Mouse (Mus musculus) forebrain, embryonic 15.5 days (tissue): ENCODE results near the gene Dis3l. TPM values are rescaled to one million over a fixed set of nuclear protein-coding genes. Genes with fewer than 3 reads are reported as not detected.

Experiments
- ATAC-seq: fragments of 200-750 bp; cut with Nextera tagmentation; replicated peaks from 2 replicates; pipeline ENCODE4 v1.8.0; 2017; ENCODE audit warnings: mild to moderate bottlenecking, moderate TSS enrichment, moderate library complexity
- H3K27ac ChIP-seq: fragments of 300-500 bp; sonication (generic); replicated peaks from 2 replicates; pipeline ENCODE4 v1.5.1; 2015; ENCODE audit warnings: mild to moderate bottlenecking, inconsistent platforms
- H3K27me3 ChIP-seq: fragments of 300-500 bp; sonication (generic); 2 replicates; pipeline ENCODE4 v1.6.1; 2015; ENCODE audit warnings: inconsistent platforms
- H3K36me3 ChIP-seq: fragments of 300-500 bp; sonication (generic); 2 replicates; pipeline ENCODE4 v1.6.1; 2015; ENCODE audit warnings: mild to moderate bottlenecking, inconsistent platforms
- H3K4me1 ChIP-seq: fragments of 300-500 bp; sonication (generic); 2 replicates; pipeline ENCODE4 v1.6.1; 2015; ENCODE audit warnings: inconsistent platforms
- H3K4me2 ChIP-seq: fragments of 300-500 bp; sonication (generic); replicated peaks from 2 replicates; pipeline ENCODE4 v1.6.1; 2015; ENCODE audit warnings: mild to moderate bottlenecking, inconsistent platforms
- H3K4me3 ChIP-seq: fragments of 300-500 bp; sonication (generic); 2 replicates; pipeline ENCODE4 v1.5.1; 2015; ENCODE audit warnings: mild to moderate bottlenecking, inconsistent platforms
- H3K9ac ChIP-seq: fragments of 300-500 bp; sonication (generic); replicated peaks from 2 replicates; pipeline ENCODE4 v1.6.1; 2015; ENCODE audit warnings: mild to moderate bottlenecking, inconsistent platforms
- H3K9me3 ChIP-seq: fragments of 300-500 bp; sonication (generic); 2 replicates; pipeline ENCODE4 v1.6.1; 2016; ENCODE audit warnings: inconsistent platforms
- WGBS: fragments of 180-500 bp; shearing (Covaris S2); methylation state at CpG from one replicate; pipeline ENCODE4 v1.1.7; 2015; ENCODE audit warnings: mixed read lengths; 5-methylcytosine and 5-hydroxymethylcytosine counted together
- polyA plus RNA-seq: library from polyadenylated mRNA; unstranded; fragments of >200 nt; fragmentation: Nextera tagmentation; extraction: Ambion mirVana; gene quantifications from 2 replicates; pipeline ENCODE4 v1.2.1, GENCODE M21; 2015

Gene Dis3l
- polyA plus RNA-seq: 23.4 and 23.7 TPM in 2 replicates

GRCm38 (mm10) chr9:64341254-64341566, at the start of gene Dis3l:
Dis3l (minus strand) TSS chr9:64341288.
- Histone ChIP-seq H3K36me3 (0 out of 2 replicates have a peak, but pooled peaks cover 6% of the 10 kb centered on the region), H3K9ac (peak within 1 kb of the TSS; percentile 98), H3K27ac (peak within 1 kb of the TSS; percentile 99), H3K4me2 (peak within 1 kb of the TSS; percentile 77), H3K4me3 (peak within 1 kb of the TSS; percentile 61), H3K4me1 (peaks cover 21% of the 10 kb centered on the region), H3K27me3 (no peaks in the 10 kb centered on the region), H3K9me3 (no peaks in the 10 kb centered on the region)
- 11% methylated on average over 16 of the region's 16 CpGs for WGBS
- ATAC-seq: no peak; the same call in 1 of the 2 replicates

GRCm38 (mm10) chr9:64389576-64390292, 48.6 kb upstream of the Dis3l start:
- WGBS: 65% methylated on average over 7 of the region's 7 CpGs
- no peak overlapping the region for H3K9ac ChIP-seq
- H3K36me3 ChIP-seq: no peaks in the 10 kb centered on the region

GRCm38 (mm10) chr9:64386466-64387211, 45.6 kb upstream of the Dis3l start:
- Histone ChIP-seq H3K27ac (no peak overlapping the region), H3K4me2 (peak overlapping the region; percentile 100), H3K4me3 (peak overlapping the region; percentile 59), H3K9me3 (no peaks in the 10 kb centered on the region), H3K36me3 (no peaks in the 10 kb centered on the region), H3K27me3 (peaks cover 31% of the 10 kb centered on the region; the same call in 1 of the 2 replicates), H3K9ac (peak overlapping the region; percentile 63), H3K4me1 (peaks cover 34% of the 10 kb centered on the region)
- no peak for ATAC-seq
- WGBS: under 1% methylated on average over 45 of the region's 45 CpGs

More at GRCm38 (mm10) chr9:64389576-64390292, 48.6 kb upstream of the Dis3l start:
- H3K27ac ChIP-seq: no peak overlapping the region
- H3K4me3 ChIP-seq: no peak overlapping the region
- no peak overlapping the region for H3K4me2 ChIP-seq
- H3K27me3 ChIP-seq: peaks cover 23% of the 10 kb centered on the region; the same call in 1 of the 2 replicates
- peaks cover 21% of the 10 kb centered on the region for H3K4me1 ChIP-seq
- no peak for ATAC-seq
- H3K9me3 ChIP-seq: no peaks in the 10 kb centered on the region

DNA sequence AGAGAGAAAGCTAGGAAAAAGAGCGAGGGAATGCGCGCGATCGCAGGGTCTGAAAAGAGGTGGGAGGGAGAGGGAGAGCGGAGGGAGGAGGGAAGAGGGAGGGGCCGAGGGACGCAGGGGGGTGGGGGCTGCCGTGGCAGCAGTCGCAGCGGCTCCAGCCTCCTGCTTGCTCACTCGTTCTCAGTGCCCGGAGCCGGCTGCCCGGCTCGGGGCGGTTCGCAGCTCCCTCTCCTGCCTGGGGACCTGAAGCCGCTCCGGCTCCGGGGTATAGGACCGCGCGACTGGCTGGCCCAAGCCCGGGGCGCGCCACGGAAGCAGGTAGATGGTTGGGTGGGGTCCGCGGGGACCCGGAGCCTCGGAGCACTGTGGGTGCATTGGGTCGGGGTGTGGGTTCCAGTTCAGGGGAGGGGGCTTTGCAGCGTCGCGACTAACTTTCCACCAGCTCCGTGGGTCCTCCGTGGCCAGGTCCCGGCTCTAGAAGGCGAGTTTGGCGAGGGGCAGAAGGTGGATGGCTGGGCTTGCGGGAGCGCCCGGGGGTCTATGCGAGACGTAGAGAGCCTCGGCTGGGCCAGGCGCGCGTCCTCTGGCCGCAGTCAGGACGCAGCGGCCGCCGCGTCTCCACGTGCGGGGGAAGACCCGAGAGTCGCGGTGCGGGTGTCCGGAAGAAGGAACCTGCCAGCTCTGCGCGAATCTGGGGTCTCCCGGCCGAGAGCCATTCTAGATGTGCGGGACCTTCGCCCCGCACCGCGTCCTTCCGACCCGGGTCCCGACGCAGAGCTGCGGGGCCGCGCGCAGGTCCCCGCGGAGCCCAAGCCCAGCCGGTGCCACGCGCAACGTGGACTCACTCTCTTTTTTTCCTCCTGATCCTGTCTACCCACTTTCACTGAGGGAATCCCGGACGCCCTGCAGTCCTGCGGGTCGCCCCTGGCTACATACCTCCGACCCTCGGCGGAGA, 44.7 kb upstream of the Dis3l start, which contains the start of gene Megf11:
Gene Megf11 (plus strand): TSS at position 116 of the 955 bp plus-strand sequence.
- Histone ChIP-seq H3K4me2 (peak within 1 kb of the TSS; percentile 100), H3K9ac (peak within 1 kb of the TSS; percentile 63), H3K4me1 (peaks cover 34% of the 10 kb centered on the region), H3K9me3 (no peaks in the 10 kb centered on the region), H3K36me3 (no peaks in the 10 kb centered on the region), H3K4me3 (peak within 1 kb of the TSS; percentile 59), H3K27me3 (peaks cover 31% of the 10 kb centered on the region; the same call in 1 of the 2 replicates), H3K27ac (no peak within 1 kb of the TSS)
- ATAC-seq: peak; percentile 83
- WGBS: under 1% methylated on average over 93 of the region's 93 CpGs

DNA sequence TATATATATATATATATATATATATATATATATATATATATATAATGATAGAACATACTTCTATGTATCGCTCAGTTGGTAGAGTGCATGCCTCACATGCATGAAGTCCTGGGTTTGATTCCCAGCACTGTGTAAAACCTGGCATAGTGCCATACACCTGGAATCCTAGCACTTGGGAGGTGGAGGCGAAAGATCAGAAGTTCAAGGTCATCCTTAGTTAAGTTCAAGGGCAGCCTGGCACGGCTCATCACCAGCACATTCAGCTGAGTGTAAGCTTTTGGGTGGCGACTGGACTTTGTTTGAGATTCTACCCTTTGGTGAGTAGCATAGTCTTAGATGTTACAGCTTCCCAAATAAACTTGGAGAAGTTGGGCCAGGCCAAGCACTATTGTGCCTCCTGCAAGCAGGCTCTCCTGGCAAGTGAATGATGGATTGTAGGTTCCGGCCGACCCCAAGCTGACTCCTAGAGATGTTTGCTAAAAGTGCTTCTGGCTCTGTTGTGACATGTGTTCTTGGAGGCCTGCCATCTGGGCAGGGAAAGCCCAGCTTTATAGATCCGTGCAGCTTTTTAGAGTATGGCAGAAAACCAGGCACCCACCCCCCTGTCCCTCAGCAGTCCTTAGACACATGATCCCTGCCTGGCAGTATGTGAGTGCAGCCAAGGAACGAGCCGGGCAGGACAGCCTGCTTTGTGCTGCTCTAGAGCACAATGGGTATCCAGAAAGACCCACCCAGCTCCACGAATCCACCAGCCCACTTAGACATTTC, 42.1 kb upstream of the Dis3l start:
- no peak overlapping the region for H3K9ac ChIP-seq
- no peak overlapping the region for H3K4me2 ChIP-seq
- no peaks in the 10 kb centered on the region for H3K36me3 ChIP-seq
- H3K27me3 ChIP-seq: peaks cover 31% of the 10 kb centered on the region; the same call in 1 of the 2 replicates
- peak; percentile 49 for ATAC-seq
- H3K27ac ChIP-seq: no peak overlapping the region
- no peaks in the 10 kb centered on the region for H3K9me3 ChIP-seq
- 45% methylated on average over 10 of the region's 10 CpGs for WGBS
- peaks cover 34% of the 10 kb centered on the region for H3K4me1 ChIP-seq
- no peak overlapping the region for H3K4me3 ChIP-seq

DNA sequence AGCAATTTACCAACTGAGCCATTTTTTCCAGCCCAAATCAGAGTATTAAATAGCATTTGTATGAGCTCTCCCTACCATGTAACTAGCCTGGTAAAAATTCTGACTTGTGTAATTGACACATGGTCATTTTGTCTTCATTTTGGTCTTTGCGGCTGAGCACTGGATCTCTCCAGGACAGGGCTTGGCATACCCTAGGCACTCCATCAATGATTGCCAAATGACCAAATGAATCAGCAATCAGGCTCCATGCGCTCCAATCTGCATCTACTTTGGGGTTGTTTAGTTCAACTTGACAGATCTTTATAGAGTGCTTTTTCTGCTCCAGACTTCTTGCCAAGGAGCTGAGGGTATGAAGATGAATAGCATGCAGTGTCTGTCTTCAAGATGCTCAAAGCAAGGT, 35.3 kb upstream of the Dis3l start:
- ATAC-seq: no peak
- no peak overlapping the region for H3K4me2 ChIP-seq
- no peak overlapping the region for H3K27ac ChIP-seq
- H3K9ac ChIP-seq: no peak overlapping the region
- no peaks in the 10 kb centered on the region for H3K36me3 ChIP-seq
- peaks cover 2% of the 10 kb centered on the region; the same call in 1 of the 2 replicates for H3K4me1 ChIP-seq
- no peaks in the 10 kb centered on the region for H3K9me3 ChIP-seq
- 86% methylated on average over 2 of the region's 2 CpGs for WGBS
- no peak overlapping the region for H3K4me3 ChIP-seq
- no peaks in the 10 kb centered on the region for H3K27me3 ChIP-seq

DNA sequence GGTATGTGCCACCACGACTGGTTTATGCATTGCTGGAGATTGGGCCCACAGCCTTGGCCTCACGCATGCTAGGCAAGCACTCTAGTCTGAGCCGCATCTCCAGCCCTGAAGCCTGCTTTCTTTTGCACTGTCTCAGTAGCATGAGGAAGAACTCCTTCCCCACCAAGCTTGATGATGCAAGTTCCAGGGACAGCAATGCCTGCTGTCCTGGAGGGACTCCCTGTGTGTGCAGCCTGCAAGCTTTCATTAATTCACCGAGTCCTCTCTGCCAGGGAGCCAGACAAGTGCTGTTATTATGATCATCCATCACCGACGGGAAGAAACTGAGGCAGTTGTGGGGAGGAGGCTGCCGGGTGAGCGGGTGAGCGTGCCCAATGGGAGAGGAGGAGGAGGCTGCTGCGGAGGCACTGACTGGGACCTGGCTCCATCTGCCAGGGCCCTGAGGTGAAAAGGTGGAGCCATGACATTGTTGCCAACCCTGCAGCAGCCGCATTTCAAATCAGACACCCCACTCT, 30.3 kb upstream of the Dis3l start:
- 49% methylated on average over 11 of the region's 11 CpGs for WGBS
- Histone ChIP-seq H3K27me3 (no peaks in the 10 kb centered on the region), H3K4me1 (peaks cover 3% of the 10 kb centered on the region; the same call in 1 of the 2 replicates), H3K27ac (no peak overlapping the region), H3K4me3 (no peak overlapping the region), H3K4me2 (no peak overlapping the region), H3K9ac (no peak overlapping the region), H3K9me3 (no peaks in the 10 kb centered on the region), H3K36me3 (no peaks in the 10 kb centered on the region)
- ATAC-seq: no peak

DNA sequence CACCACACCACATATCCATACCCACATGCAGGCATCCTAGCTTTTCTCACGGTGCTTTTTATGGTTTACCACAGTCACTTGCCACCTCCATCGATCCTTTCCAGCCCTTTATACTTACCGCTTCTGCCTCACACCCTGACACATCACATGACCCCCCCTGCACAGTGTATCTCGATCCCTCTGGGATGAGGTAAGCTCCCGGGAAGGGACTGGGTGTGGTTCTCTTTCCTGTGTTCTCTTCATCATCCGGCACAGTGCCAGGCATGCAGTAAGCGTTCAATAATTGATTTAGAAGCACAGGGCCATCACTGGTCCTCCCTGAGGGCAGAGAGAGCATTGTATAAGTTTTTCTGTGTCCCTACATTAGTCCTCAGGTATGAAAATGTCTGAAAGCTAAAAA, 28.8 kb upstream of the Dis3l start:
- 70% methylated on average over 7 of the region's 7 CpGs for WGBS
- H3K9ac ChIP-seq: no peak overlapping the region
- H3K4me1 ChIP-seq: peaks cover 3% of the 10 kb centered on the region; the same call in 1 of the 2 replicates
- H3K27me3 ChIP-seq: no peaks in the 10 kb centered on the region
- ATAC-seq: no peak
- no peak overlapping the region for H3K27ac ChIP-seq
- no peaks in the 10 kb centered on the region for H3K36me3 ChIP-seq
- no peak overlapping the region for H3K4me3 ChIP-seq
- no peaks in the 10 kb centered on the region for H3K9me3 ChIP-seq
- H3K4me2 ChIP-seq: no peak overlapping the region

DNA sequence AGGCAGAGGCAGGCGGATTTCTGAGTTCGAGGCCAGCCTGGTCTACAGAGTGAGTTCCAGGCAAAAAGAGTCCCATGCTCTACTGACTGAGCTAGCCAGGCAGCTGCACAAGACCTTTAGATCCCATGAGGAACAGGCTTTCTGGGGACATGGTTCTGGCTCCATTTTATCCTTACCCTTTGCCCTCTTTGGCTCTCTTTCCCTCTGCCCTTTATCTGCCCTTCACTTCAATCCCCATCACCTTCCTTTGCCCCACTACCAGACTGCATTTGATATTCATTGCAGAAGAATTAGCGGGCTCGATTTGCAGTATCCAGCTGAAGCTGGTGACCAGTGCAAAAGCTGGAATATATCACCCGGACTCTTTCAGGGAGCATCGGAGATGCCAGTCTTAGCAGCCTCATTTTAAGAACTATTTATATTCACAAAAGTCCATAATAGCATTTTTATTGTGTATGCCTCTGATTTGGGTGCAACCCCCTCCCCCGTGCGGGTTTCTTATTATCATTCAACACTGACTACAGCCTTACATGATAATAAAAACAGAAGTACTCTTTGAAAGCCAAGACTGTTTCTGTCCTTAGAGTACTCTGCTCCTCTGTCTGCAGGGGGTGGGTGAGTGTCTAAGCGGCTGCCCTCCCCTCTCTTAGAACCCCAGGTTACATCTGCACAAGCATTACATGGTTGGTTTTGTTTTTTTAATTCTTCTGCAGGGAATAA, 20.3 kb upstream of the Dis3l start:
- no peaks in the 10 kb centered on the region for H3K4me1 ChIP-seq
- no peak overlapping the region for H3K4me2 ChIP-seq
- no peak overlapping the region for H3K9ac ChIP-seq
- no peak for ATAC-seq
- no peaks in the 10 kb centered on the region for H3K36me3 ChIP-seq
- no peaks in the 10 kb centered on the region for H3K9me3 ChIP-seq
- WGBS: 86% methylated on average over 9 of the region's 9 CpGs
- H3K4me3 ChIP-seq: no peak overlapping the region
- H3K27ac ChIP-seq: no peak overlapping the region
- H3K27me3 ChIP-seq: no peaks in the 10 kb centered on the region

DNA sequence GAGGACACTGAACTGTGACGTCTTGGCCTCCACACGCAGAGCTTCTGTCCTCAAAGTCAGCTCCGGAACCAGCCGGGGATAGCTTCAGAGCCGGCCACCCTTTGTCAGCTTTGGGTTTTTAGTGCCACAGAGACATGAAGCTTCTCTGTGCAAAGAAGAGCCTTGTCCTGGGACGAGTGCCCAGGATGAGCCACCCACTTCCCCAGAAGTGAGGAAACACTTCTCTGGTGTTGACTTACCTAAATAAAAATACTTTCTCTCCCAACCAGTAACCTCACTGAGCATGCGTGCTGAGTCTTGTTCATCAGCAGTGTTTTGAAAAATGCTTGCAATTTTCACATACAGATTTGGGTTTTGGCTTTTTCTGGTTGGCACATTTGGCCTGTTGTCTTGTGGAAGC, 14.5 kb upstream of the Dis3l start:
- no peak for ATAC-seq
- no peak overlapping the region for H3K27ac ChIP-seq
- WGBS: 91% methylated on average over 7 of the region's 7 CpGs

More for the DNA sequence above, 14.5 kb upstream of the Dis3l start:
- Histone ChIP-seq H3K4me2 (no peak overlapping the region), H3K9ac (no peak overlapping the region), H3K4me3 (no peak overlapping the region), H3K27me3 (no peaks in the 10 kb centered on the region), H3K36me3 (no peaks in the 10 kb centered on the region), H3K9me3 (no peaks in the 10 kb centered on the region), H3K4me1 (no peaks in the 10 kb centered on the region)
